Mouse (Mus musculus) spleen, postnatal 4 days (tissue): ENCODE measurements around the gene Cst6.

ENCODE experiments used
- DNase-seq, 2 experiments: peaks; one replicate each; pipeline ENCODE4 v3.0.0; 2022; ENCODE audit warnings: low spot score in 2 of 2

Gene Cst6

GRCm38 (mm10) chr19:5348526-5349501 lies 560 bp downstream of the Cst6 start:
- no peak for DNase-seq

GRCm38 (mm10) chr19:5348064-5348463 lies 1.3 kb downstream of the Cst6 start:
- no peak for DNase-seq

- DNase-seq: no peak
Measured at GRCm38 (mm10) chr19:5345297-5346131, 3.9 kb downstream of the Cst6 start.

GRCm38 (mm10) chr19:5341360-5341759 lies 8.0 kb downstream of the Cst6 start:
- DNase-seq: no peak

- DNase-seq: peak; percentile 71 to 90
Measured at GRCm38 (mm10) chr19:5337975-5338374, 11.4 kb downstream of the Cst6 start.

GRCm38 (mm10) chr19:5335441-5335840 lies 13.9 kb downstream of the Cst6 start, which contains the start of gene Catsper1:
Catsper1 (plus strand) TSS chr19:5335741.
- DNase-seq: no peak

- DNase-seq: no peak
Measured at GRCm38 (mm10) chr19:5334741-5335140, 14.6 kb downstream of the Cst6 start.

- DNase-seq: no peak
Measured at GRCm38 (mm10) chr19:5327970-5328369, 21.4 kb downstream of the Cst6 start.

GRCm38 (mm10) chr19:5323801-5324200 lies 25.6 kb downstream of the Cst6 start:
- DNase-seq: no peak

GRCm38 (mm10) chr19:5313189-5313588 lies 36.2 kb downstream of the Cst6 start:
- no peak for DNase-seq

- DNase-seq: no peak
Measured at GRCm38 (mm10) chr19:5309025-5309424, 40.3 kb downstream of the Cst6 start.

- no peak for DNase-seq
Measured at GRCm38 (mm10) chr19:5306968-5307734, 42.2 kb downstream of the Cst6 start.

- no peak for DNase-seq
Measured at GRCm38 (mm10) chr19:5306279-5306678, 43.1 kb downstream of the Cst6 start.

GRCm38 (mm10) chr19:5302455-5302854 lies 46.9 kb downstream of the Cst6 start:
- peak; percentile 62 to 85 for DNase-seq

GRCm38 (mm10) chr19:5300588-5300987 lies 48.8 kb downstream of the Cst6 start:
- DNase-seq: no peak

GRCm38 (mm10) chr19:5297903-5298800 lies 51.2 kb downstream of the Cst6 start, which contains the start of gene Gal3st3:
Gal3st3 (plus strand) TSS chr19:5298331.
- DNase-seq: no peak

- DNase-seq: no peak
Measured at GRCm38 (mm10) chr19:5296630-5297029, 52.7 kb downstream of the Cst6 start.

GRCm38 (mm10) chr19:5295736-5296075 lies 53.7 kb downstream of the Cst6 start:
- DNase-seq: no peak

GRCm38 (mm10) chr19:5294972-5295735 lies 54.2 kb downstream of the Cst6 start, which contains the start of gene Sf3b2:
Sf3b2 (minus strand) TSS chr19:5295455.
- DNase-seq: peak; percentile 97
